Mouse (Mus musculus) fibroblast of lung, adult 2 months (primary cell): ENCODE results near the gene Smim7.
A peak's percentile ranks its signal among the peaks of the same experiment; 100 is the strongest.

Experiments
- DNase-seq: peaks from one replicate; pipeline ENCODE4 v3.0.0-alpha.2; 2011; ENCODE audit warnings: low read depth

Gene Smim7

GRCm38 (mm10) chr8:72570633-72571610 is at the start of gene Smim7:
TSS of gene Smim7 (minus strand) at chr8:72571088.
- DNase-seq, result peak; percentile 98

GRCm38 (mm10) chr8:72590198-72590597 is 19.3 kb upstream of the Smim7 start:
- no peak for DNase-seq

- no peak for DNase-seq
These were observed 18.4 kb upstream of the Smim7 start for GRCm38 (mm10) chr8:72589286-72589685.

GRCm38 (mm10) chr8:72588865-72589264 is 18.0 kb upstream of the Smim7 start:
- DNase-seq, result no peak

- DNase-seq, result no peak
These were observed 16.9 kb upstream of the Smim7 start for GRCm38 (mm10) chr8:72587806-72588205.

- no peak for DNase-seq
These were observed 13.5 kb upstream of the Smim7 start for GRCm38 (mm10) chr8:72584390-72584789.

GRCm38 (mm10) chr8:72583056-72583771 is 12.3 kb upstream of the Smim7 start:
- peak; percentile 45 for DNase-seq

- DNase-seq, result no peak
These were observed 8.5 kb upstream of the Smim7 start for GRCm38 (mm10) chr8:72579374-72579773.

- no peak for DNase-seq
These were observed 7.1 kb upstream of the Smim7 start for GRCm38 (mm10) chr8:72577941-72578340.

GRCm38 (mm10) chr8:72577266-72577665 is 6.4 kb upstream of the Smim7 start:
- DNase-seq, result no peak

- no peak for DNase-seq
These were observed 5.0 kb upstream of the Smim7 start for GRCm38 (mm10) chr8:72575915-72576314.

- no peak for DNase-seq
These were observed 2.6 kb upstream of the Smim7 start for GRCm38 (mm10) chr8:72573450-72573849.

GRCm38 (mm10) chr8:72572507-72572906 is 1.6 kb upstream of the Smim7 start:
- no peak for DNase-seq

GRCm38 (mm10) chr8:72571611-72572473 is 954 bp upstream of the Smim7 start, which contains the start of gene Tmem38a:
TSS of gene Tmem38a (plus strand) at chr8:72572055.
- DNase-seq, result no peak

GRCm38 (mm10) chr8:72565970-72566369 is 4.9 kb downstream of the Smim7 start:
- no peak for DNase-seq

GRCm38 (mm10) chr8:72561111-72561689 is 9.7 kb downstream of the Smim7 start:
- no peak for DNase-seq

- DNase-seq, result no peak
These were observed 15.1 kb downstream of the Smim7 start for GRCm38 (mm10) chr8:72555770-72556169.

GRCm38 (mm10) chr8:72549314-72549892 is 21.5 kb downstream of the Smim7 start:
- no peak for DNase-seq

- DNase-seq, result no peak
These were observed 22.1 kb downstream of the Smim7 start for GRCm38 (mm10) chr8:72548644-72549313.

- DNase-seq, result peak; percentile 100
These were observed 22.9 kb downstream of the Smim7 start, which contains the start of gene Med26 for GRCm38 (mm10) chr8:72547802-72548643. TSS of gene Med26 (minus strand) at chr8:72548270.
